Mouse (Mus musculus): ENCODE measurements around the gene Vcp. TPM values are rescaled to one million over a fixed set of nuclear protein-coding genes. Genes with fewer than 3 reads are reported as not detected.
A peak's percentile ranks its signal among the peaks of the same experiment; 100 is the strongest.

The Vcp gene
- total and polyA plus RNA-seq, 2 experiments from 2014 or later, result 166 to 438 TPM

GRCm38 (mm10) chr4:43044673-43045072, 44.4 kb upstream of the Vcp start:
- Histone ChIP-seq H3K9me3 (replicated peaks; ENCODE audit: control insufficient read depth, low read length) (no peaks in the 10 kb centered on the region), H3K36me3 (replicated peaks; ENCODE audit: control insufficient read depth, insufficient read depth, low read length) (no peaks in the 10 kb centered on the region), H3K4me1 (ENCODE audit: control insufficient read depth, insufficient read depth) (peaks cover 14% of the 10 kb centered on the region), H3K4me3 (ENCODE audit: low read depth, low read length) (peak overlapping the region; percentile 46), H3K27me3 (ENCODE audit: control insufficient read depth, insufficient read depth, low read length) (no peaks in the 10 kb centered on the region), H3K4me2 (ENCODE audit: low read depth, low read length) (peak overlapping the region; percentile 94), H3K27ac (ENCODE audit: low read depth) (peak overlapping the region; percentile 79), H3K9ac (replicated peaks; ENCODE audit: low read depth, low read length) (no peak overlapping the region)
- ATAC-seq (ENCODE audit: insufficient read depth, low read depth) (no peak), DNase-seq (ENCODE audit: low spot score) (no peak)
- no peak for TF ChIP-seq CTCF (IDR thresholded peaks at IDR 0.05; ENCODE audit: low read depth)
- no peak for TF ChIP-seq EP300 (IDR thresholded peaks at IDR 0.05; ENCODE audit: low read depth)
- 28% methylated on average over 4 of the region's 4 CpGs for WGBS

DNA sequence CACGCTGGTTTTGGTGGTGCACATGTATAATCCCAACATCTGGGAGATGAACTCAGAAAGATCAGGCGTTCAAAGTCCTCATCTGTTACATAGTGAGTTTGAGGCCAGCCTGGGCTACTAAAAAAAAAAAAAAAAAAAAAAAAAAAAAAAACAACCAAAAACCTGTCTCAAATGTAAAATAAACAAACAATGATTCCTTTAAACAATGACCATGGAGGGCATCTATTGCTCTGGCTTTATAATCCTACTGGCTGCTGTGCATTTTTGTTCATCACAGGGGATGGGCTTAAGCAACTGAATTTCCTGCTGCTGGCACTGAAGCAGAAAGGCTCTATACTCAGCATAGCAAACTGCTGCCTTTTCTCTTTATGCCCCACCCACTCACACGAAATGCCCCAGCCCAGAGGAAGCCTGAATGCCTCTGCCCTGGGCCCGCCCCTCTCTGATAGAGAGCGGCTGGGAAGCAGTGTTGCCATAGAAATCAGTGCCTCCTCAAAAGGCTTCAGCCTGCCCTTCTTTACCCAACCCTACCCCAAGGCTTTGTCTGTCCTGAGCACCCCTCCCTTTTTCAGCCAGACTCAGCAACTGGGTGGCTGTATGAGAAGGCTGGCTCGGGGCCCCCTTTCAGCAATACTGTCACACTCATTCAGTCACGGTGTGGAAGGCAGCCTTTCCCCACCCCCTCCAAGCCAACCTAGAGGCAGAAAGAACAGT, 43.5 kb upstream of the Vcp start:
- peak overlapping the region; percentile 94; the same call in 1 of the 2 replicates for H3K4me2 ChIP-seq (ENCODE audit: low read depth, low read length)
- 21% methylated on average over 7 of the region's 7 CpGs for WGBS
- TF ChIP-seq EP300 (IDR thresholded peaks at IDR 0.05; ENCODE audit: low read depth), result no peak
- no peak for TF ChIP-seq CTCF (IDR thresholded peaks at IDR 0.05; ENCODE audit: low read depth)
- no peaks in the 10 kb centered on the region for H3K9me3 ChIP-seq (replicated peaks; ENCODE audit: control insufficient read depth, low read length)
- ATAC-seq (ENCODE audit: insufficient read depth, low read depth), result no peak
- no peaks in the 10 kb centered on the region for H3K27me3 ChIP-seq (ENCODE audit: control insufficient read depth, insufficient read depth, low read length)
- DNase-seq (ENCODE audit: low spot score), result peak; percentile 77
- peak overlapping the region; percentile 79 for H3K27ac ChIP-seq (ENCODE audit: low read depth)
- peaks cover 22% of the 10 kb centered on the region for H3K4me1 ChIP-seq (ENCODE audit: control insufficient read depth, insufficient read depth)
- no peak overlapping the region for H3K4me3 ChIP-seq (ENCODE audit: low read depth, low read length)
- H3K9ac ChIP-seq (replicated peaks; ENCODE audit: low read depth, low read length), result no peak overlapping the region
- no peaks in the 10 kb centered on the region for H3K36me3 ChIP-seq (replicated peaks; ENCODE audit: control insufficient read depth, insufficient read depth, low read length)

GRCm38 (mm10) chr4:43040881-43041547, 40.7 kb upstream of the Vcp start:
- no peak overlapping the region for H3K27ac ChIP-seq (ENCODE audit: low read depth)
- ATAC-seq (ENCODE audit: insufficient read depth, low read depth) (no peak), DNase-seq (ENCODE audit: low spot score) (no peak)
- H3K4me3 ChIP-seq (ENCODE audit: low read depth, low read length), result no peak overlapping the region
- H3K27me3 ChIP-seq (ENCODE audit: control insufficient read depth, insufficient read depth, low read length), result no peaks in the 10 kb centered on the region
- H3K9me3 ChIP-seq (replicated peaks; ENCODE audit: control insufficient read depth, low read length), result no peaks in the 10 kb centered on the region
- 53% methylated on average over 9 of the region's 9 CpGs for WGBS
- H3K4me2 ChIP-seq (ENCODE audit: low read depth, low read length), result no peak overlapping the region
- no peak overlapping the region for H3K9ac ChIP-seq (replicated peaks; ENCODE audit: low read depth, low read length)
- TF ChIP-seq EP300 (IDR thresholded peaks at IDR 0.05; ENCODE audit: low read depth), result no peak
- TF ChIP-seq CTCF (IDR thresholded peaks at IDR 0.05; ENCODE audit: low read depth), result no peak
- peaks cover 7% of the 10 kb centered on the region for H3K36me3 ChIP-seq (replicated peaks; ENCODE audit: control insufficient read depth, insufficient read depth, low read length)
- peaks cover 36% of the 10 kb centered on the region for H3K4me1 ChIP-seq (ENCODE audit: control insufficient read depth, insufficient read depth)

- ATAC-seq (ENCODE audit: insufficient read depth, low read depth), result peak; percentile 97
- Histone ChIP-seq H3K4me2 (ENCODE audit: low read depth, low read length) (peak overlapping the region; percentile 99), H3K36me3 (replicated peaks; ENCODE audit: control insufficient read depth, insufficient read depth, low read length) (peaks cover 15% of the 10 kb centered on the region), H3K9me3 (replicated peaks; ENCODE audit: control insufficient read depth, low read length) (no peaks in the 10 kb centered on the region), H3K4me1 (ENCODE audit: control insufficient read depth, insufficient read depth) (peaks cover 34% of the 10 kb centered on the region), H3K4me3 (ENCODE audit: low read depth, low read length) (peak overlapping the region; percentile 89), H3K27ac (ENCODE audit: low read depth) (peak overlapping the region; percentile 88), H3K27me3 (ENCODE audit: control insufficient read depth, insufficient read depth, low read length) (no peaks in the 10 kb centered on the region), H3K9ac (replicated peaks; ENCODE audit: low read depth, low read length) (peak overlapping the region; percentile 91)
- 1% methylated on average over 25 of the region's 25 CpGs for WGBS
- DNase-seq (ENCODE audit: low spot score), result peak; percentile 99
- TF ChIP-seq EP300 (IDR thresholded peaks at IDR 0.05; ENCODE audit: low read depth), result peak; percentile 74
- TF ChIP-seq CTCF (IDR thresholded peaks at IDR 0.05; ENCODE audit: low read depth), result no peak; the same call in 1 of the 2 replicates
Measured at GRCm38 (mm10) chr4:43040114-43040572, 39.8 kb upstream of the Vcp start.

DNA sequence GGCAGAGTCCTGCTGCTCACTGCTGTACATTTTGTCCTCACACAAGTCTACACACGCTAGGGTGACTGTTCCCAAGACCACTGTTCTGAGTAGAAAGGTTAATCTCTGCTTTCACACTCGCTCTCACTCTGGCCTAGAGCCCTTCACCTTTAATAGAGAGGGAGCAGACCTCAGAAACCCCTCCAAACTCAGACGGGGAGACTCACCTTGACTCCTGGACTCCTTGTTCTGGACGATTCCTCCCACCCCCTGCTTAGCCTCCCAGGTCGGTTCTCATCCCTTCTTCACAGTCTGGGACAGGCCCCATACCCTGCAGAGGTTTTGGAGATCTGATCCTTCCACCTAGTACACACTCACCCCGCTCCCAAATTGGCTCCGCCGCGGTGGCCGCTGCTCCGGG, 39.3 kb upstream of the Vcp start:
- H3K36me3 ChIP-seq (replicated peaks; ENCODE audit: control insufficient read depth, insufficient read depth, low read length), result peaks cover 19% of the 10 kb centered on the region
- peak overlapping the region; percentile 89 for H3K4me3 ChIP-seq (ENCODE audit: low read depth, low read length)
- peaks cover 29% of the 10 kb centered on the region for H3K4me1 ChIP-seq (ENCODE audit: control insufficient read depth, insufficient read depth)
- peak overlapping the region; percentile 99 for H3K4me2 ChIP-seq (ENCODE audit: low read depth, low read length)
- peak overlapping the region; percentile 91 for H3K9ac ChIP-seq (replicated peaks; ENCODE audit: low read depth, low read length)
- peak; percentile 15 for ATAC-seq (ENCODE audit: insufficient read depth, low read depth)
- H3K27me3 ChIP-seq (ENCODE audit: control insufficient read depth, insufficient read depth, low read length), result no peaks in the 10 kb centered on the region
- no peak for DNase-seq (ENCODE audit: low spot score)
- no peaks in the 10 kb centered on the region for H3K9me3 ChIP-seq (replicated peaks; ENCODE audit: control insufficient read depth, low read length)
- peak overlapping the region; percentile 88 for H3K27ac ChIP-seq (ENCODE audit: low read depth)
- WGBS, result under 1% methylated on average over 11 of the region's 11 CpGs
- TF ChIP-seq EP300 (IDR thresholded peaks at IDR 0.05; ENCODE audit: low read depth) (no peak), CTCF (IDR thresholded peaks at IDR 0.05; ENCODE audit: low read depth) (no peak)

Data from heart, postnatal 0 days (tissue).